Comparison of ENCODE assay signal across 10 mouse cellular contexts in genomic region chr17:11230604-11231395, GRCm38 (mm10).
DNase-seq lines count a peak whose midpoint lies in the region; ATAC-seq lines count a peak whose summit lies in the region.
"Had no signal": no experiment of that assay in that cellular context is flagged by ENCODE, and none has a peak within 500 bp of the region (broad histone marks: within the 10 kb centered on the region; RNA-seq: fewer than 3 reads in every experiment).

No protein-coding gene starts in this region.

- DNase-seq in heart, adult 18-20 months = no peak
- DNase-seq in MN1 (ENCODE audit: low spot score) = peak; percentile 14
- peak; percentile 80 for DNase-seq in forebrain, embryonic 11.5 days (ENCODE audit: low spot score)
- DNase-seq in limb, embryonic 10.5 days (ENCODE audit: low spot score) = no peak
- DNase-seq in urinary bladder, postnatal 25 days (ENCODE audit: low spot score) = no peak
- no peak for DNase-seq in spleen, postnatal 36 days (ENCODE audit: low spot score in 2 of 2)
- DNase-seq: B cell, adult 2 months; kidney, adult 9 months had no signal

- H3K4me2 ChIP-seq in heart, embryonic 12.5 days = peak overlapping the region; percentile 42
- peak overlapping the region; percentile 18; the same call in 1 of the 2 replicates for H3K4me2 ChIP-seq in forebrain, embryonic 11.5 days (ENCODE audit: low read depth, low read length, severe bottlenecking)
- H3K4me2 ChIP-seq in intestine, embryonic 16.5 days (ENCODE audit: low read depth, low read length) = no peak overlapping the region

- H3K4me3 ChIP-seq in heart, embryonic 12.5 days = no peak overlapping the region
- no peak overlapping the region for H3K4me3 ChIP-seq in forebrain, embryonic 11.5 days (ENCODE audit: low read depth, low read length)
- H3K4me3 ChIP-seq in limb, embryonic 10.5 days = peak overlapping the region; percentile 18; the same call in 1 of the 2 replicates
- no peak overlapping the region for H3K4me3 ChIP-seq in intestine, embryonic 16.5 days (ENCODE audit: low read length)

- H3K4me1 ChIP-seq in heart, embryonic 12.5 days (replicated peaks) = no peaks in the 10 kb centered on the region
- no peaks in the 10 kb centered on the region for H3K4me1 ChIP-seq in forebrain, embryonic 11.5 days (replicated peaks; ENCODE audit: control insufficient read depth, insufficient read depth, low read length)
- peaks cover 7% of the 10 kb centered on the region for H3K4me1 ChIP-seq in limb, embryonic 10.5 days
- H3K4me1 ChIP-seq in intestine, embryonic 16.5 days (ENCODE audit: control insufficient read depth, insufficient read depth, low read length) = no peaks in the 10 kb centered on the region

- no peak overlapping the region for H3K9ac ChIP-seq in heart, embryonic 12.5 days
- H3K9ac ChIP-seq in forebrain, embryonic 11.5 days (ENCODE audit: low read length) = no peak overlapping the region
- H3K9ac ChIP-seq in intestine, embryonic 16.5 days (ENCODE audit: low read depth, low read length) = no peak overlapping the region

- no peak overlapping the region for H3K27ac ChIP-seq in heart, embryonic 12.5 days (ENCODE audit: poor library complexity, severe bottlenecking)
- H3K27ac ChIP-seq in forebrain, embryonic 11.5 days (ENCODE audit: low read depth, low read length) = no peak overlapping the region
- no peak overlapping the region for H3K27ac ChIP-seq in limb, embryonic 10.5 days
- H3K27ac ChIP-seq in intestine, embryonic 16.5 days (ENCODE audit: low read length) = no peak overlapping the region

- H3K9me3 ChIP-seq in heart, embryonic 12.5 days (replicated peaks) = no peaks in the 10 kb centered on the region
- H3K9me3 ChIP-seq in forebrain, embryonic 11.5 days (ENCODE audit: control insufficient read depth, low read length) = no peaks in the 10 kb centered on the region
- no peaks in the 10 kb centered on the region for H3K9me3 ChIP-seq in limb, embryonic 10.5 days (replicated peaks)
- no peaks in the 10 kb centered on the region for H3K9me3 ChIP-seq in intestine, embryonic 16.5 days (ENCODE audit: control insufficient read depth, low read length)

- no peak for ATAC-seq in heart, embryonic 12.5 days (ENCODE audit: insufficient number of reproducible peaks, low FRiP score)
- ATAC-seq in forebrain, embryonic 11.5 days (replicated peaks; ENCODE audit: low FRiP score) = peak; percentile 88
- ATAC-seq in intestine, embryonic 16.5 days = no peak

- no peaks in the 10 kb centered on the region for H3K27me3 ChIP-seq in heart, embryonic 12.5 days (replicated peaks)
- no peaks in the 10 kb centered on the region for H3K27me3 ChIP-seq in forebrain, embryonic 11.5 days (ENCODE audit: control insufficient read depth, insufficient read depth, low read length)
- no peaks in the 10 kb centered on the region for H3K27me3 ChIP-seq in limb, embryonic 10.5 days (ENCODE audit: low read depth, poor library complexity, severe bottlenecking)
- no peaks in the 10 kb centered on the region for H3K27me3 ChIP-seq in intestine, embryonic 16.5 days (replicated peaks; ENCODE audit: control insufficient read depth, insufficient read depth, low read length)

- H3K36me3 ChIP-seq in heart, embryonic 12.5 days = no peaks in the 10 kb centered on the region
- H3K36me3 ChIP-seq in forebrain, embryonic 11.5 days (ENCODE audit: control insufficient read depth, insufficient read depth, low read length) = no peaks in the 10 kb centered on the region
- no peaks in the 10 kb centered on the region for H3K36me3 ChIP-seq in limb, embryonic 10.5 days
- H3K36me3 ChIP-seq in intestine, embryonic 16.5 days (ENCODE audit: control insufficient read depth, insufficient read depth, low read length) = no peaks in the 10 kb centered on the region

- 32% methylated on average over 12 of the region's 12 CpGs for WGBS in heart, embryonic 12.5 days
- WGBS in forebrain, embryonic 11.5 days = 34% methylated on average over 12 of the region's 12 CpGs
- 37% methylated on average over 12 of the region's 12 CpGs for WGBS in limb, embryonic 10.5 days
- WGBS in intestine, embryonic 16.5 days = 43% methylated on average over 12 of the region's 12 CpGs

Comparison
In these comparisons a context has a peak if more than half of its experiments do, and no peak if none do; other contexts are left out.
1. DNase-seq: peak in MN1 (single experiment) and forebrain, embryonic 11.5 days (single experiment); none in heart, adult 18-20 months (0 of 2), limb, embryonic 10.5 days (single experiment), urinary bladder, postnatal 25 days (single experiment) and spleen, postnatal 36 days (0 of 2).